Mouse (Mus musculus) bone marrow, adult 2 months (tissue): ENCODE measurements at regions not wholly inside any gene's neighbourhood (a gene's known extent, or its start where the extent isn't known, plus 50 kb on each side); places are given as distances from the start of the nearest gene placed in this dataset.

Experiments used
- CTCF ChIP-seq: fragments of 200-500 bp; IDR thresholded peaks from 2 replicates; pipeline ENCODE4 v1.5.1; 2011; ENCODE audit warnings: low read length, control low read depth; ENCODE audit not compliant: control insufficient read depth, insufficient read depth
- POLR2A ChIP-seq: fragments of 200-500 bp; IDR thresholded peaks from 2 replicates; pipeline ENCODE4 v1.6.1; 2011; ENCODE audit warnings: low read depth, mild to moderate bottlenecking, control low read depth, low read length, borderline replicate concordance; ENCODE audit not compliant: control insufficient read depth

GRCm38 (mm10) chr5:133550657-133551056 lies 548.9 kb upstream of the Castor2 start:
- no peak for TF ChIP-seq CTCF
- TF ChIP-seq POLR2A = no peak
